Mouse (Mus musculus): ENCODE results near the gene C130032M10Rik.
A peak's percentile ranks its signal among the peaks of the same experiment; 100 is the strongest.

C130032M10Rik gene

GRCm38 (mm10) chr9:114515364-114515763, at the start of gene C130032M10Rik:
C130032M10Rik (plus strand) TSS chr9:114515697.
- DNase-seq (ENCODE audit: low spot score in 2 of 2) = no peak

GRCm38 (mm10) chr9:114466871-114467270, 48.6 kb upstream of the C130032M10Rik start:
- no peak for DNase-seq (ENCODE audit: low spot score in 2 of 2)

- no peak for DNase-seq (ENCODE audit: low spot score in 2 of 2)
Measured at GRCm38 (mm10) chr9:114468217-114468616, 47.3 kb upstream of the C130032M10Rik start.

- DNase-seq (ENCODE audit: low spot score in 2 of 2) = no peak
Measured at GRCm38 (mm10) chr9:114468701-114469100, 46.8 kb upstream of the C130032M10Rik start.

- DNase-seq (ENCODE audit: low spot score in 2 of 2) = no peak
Measured at GRCm38 (mm10) chr9:114471892-114472291, 43.6 kb upstream of the C130032M10Rik start.

GRCm38 (mm10) chr9:114477019-114477418, 38.5 kb upstream of the C130032M10Rik start:
- no peak for DNase-seq (ENCODE audit: low spot score in 2 of 2)

GRCm38 (mm10) chr9:114480940-114481339, 34.6 kb upstream of the C130032M10Rik start:
- no peak for DNase-seq (ENCODE audit: low spot score in 2 of 2)

GRCm38 (mm10) chr9:114484771-114485170, 30.7 kb upstream of the C130032M10Rik start:
- no peak for DNase-seq (ENCODE audit: low spot score in 2 of 2)

GRCm38 (mm10) chr9:114486808-114487207, 28.7 kb upstream of the C130032M10Rik start:
- no peak for DNase-seq (ENCODE audit: low spot score in 2 of 2)

- no peak for DNase-seq (ENCODE audit: low spot score in 2 of 2)
Measured at GRCm38 (mm10) chr9:114487481-114488258, 27.8 kb upstream of the C130032M10Rik start.

- no peak for DNase-seq (ENCODE audit: low spot score in 2 of 2)
Measured at GRCm38 (mm10) chr9:114496469-114496868, 19.0 kb upstream of the C130032M10Rik start.

- peak; percentile 59 to 69 for DNase-seq (ENCODE audit: low spot score in 2 of 2)
Measured at GRCm38 (mm10) chr9:114498218-114498617, 17.3 kb upstream of the C130032M10Rik start.

- peak in 1 of 2 experiments; percentile 26 for DNase-seq (ENCODE audit: low spot score in 2 of 2)
Measured at GRCm38 (mm10) chr9:114499783-114500515, 15.5 kb upstream of the C130032M10Rik start.

GRCm38 (mm10) chr9:114501111-114501510, 14.4 kb upstream of the C130032M10Rik start:
- DNase-seq (ENCODE audit: low spot score in 2 of 2) = peak in 1 of 2 experiments; percentile 12

- no peak for DNase-seq (ENCODE audit: low spot score in 2 of 2)
Measured at GRCm38 (mm10) chr9:114501913-114502312, 13.6 kb upstream of the C130032M10Rik start.

- no peak for DNase-seq (ENCODE audit: low spot score in 2 of 2)
Measured at GRCm38 (mm10) chr9:114502711-114503427, 12.6 kb upstream of the C130032M10Rik start.

- no peak for DNase-seq (ENCODE audit: low spot score in 2 of 2)
Measured at GRCm38 (mm10) chr9:114504816-114505215, 10.7 kb upstream of the C130032M10Rik start, which contains the start of gene Ccr4. Ccr4 (minus strand) TSS chr9:114504916.

GRCm38 (mm10) chr9:114506564-114506963, 8.9 kb upstream of the C130032M10Rik start:
- no peak for DNase-seq (ENCODE audit: low spot score in 2 of 2)

- peak in 1 of 2 experiments; percentile 12 for DNase-seq (ENCODE audit: low spot score in 2 of 2)
Measured at GRCm38 (mm10) chr9:114507421-114507820, 8.1 kb upstream of the C130032M10Rik start.

- peak; percentile 9 to 16 for DNase-seq (ENCODE audit: low spot score in 2 of 2)
Measured at GRCm38 (mm10) chr9:114509785-114510184, 5.7 kb upstream of the C130032M10Rik start.

- no peak for DNase-seq (ENCODE audit: low spot score in 2 of 2)
Measured at GRCm38 (mm10) chr9:114512831-114513230, 2.7 kb upstream of the C130032M10Rik start.

GRCm38 (mm10) chr9:114517924-114518497, 2.5 kb downstream of the C130032M10Rik start:
- no peak for DNase-seq (ENCODE audit: low spot score in 2 of 2)

All from natural killer cell, adult 2 months (primary cell).